Mouse (Mus musculus): ENCODE measurements at regions not wholly inside any gene's neighbourhood (a gene's known extent, or its start where the extent isn't known, plus 50 kb on each side); places are given as distances from the start of the nearest gene placed in this dataset.

- no peak for DNase-seq (ENCODE audit: low spot score)
Measured at GRCm38 (mm10) chr7:78971644-78972313, 58.6 kb downstream of the Isg20 start.

GRCm38 (mm10) chr7:78989751-78990206, 63.5 kb upstream of the Acan start:
- DNase-seq (ENCODE audit: low spot score): no peak

GRCm38 (mm10) chr7:78990302-78991038, 62.8 kb upstream of the Acan start:
- peak; percentile 91 for DNase-seq (ENCODE audit: low spot score)

GRCm38 (mm10) chr7:78992991-78993390, 60.3 kb upstream of the Acan start:
- DNase-seq (ENCODE audit: low spot score): no peak

GRCm38 (mm10) chr7:78994134-78994533, 59.1 kb upstream of the Acan start:
- no peak for DNase-seq (ENCODE audit: low spot score)

GRCm38 (mm10) chr7:78995034-78995433, 58.2 kb upstream of the Acan start:
- no peak for DNase-seq (ENCODE audit: low spot score)

- DNase-seq (ENCODE audit: low spot score): no peak
Measured at GRCm38 (mm10) chr7:78995820-78996219, 57.5 kb upstream of the Acan start.

Measured in embryo, embryonic 10 days (tissue).